Mouse (Mus musculus) G1E (cell line): Measurements from ENCODE around the gene Lama4.

Experiments
- CTCF ChIP-seq: IDR thresholded peaks from 2 replicates; pipeline ENCODE4 v1.5.1; 2012; ENCODE audit warnings: low read depth, low read length, inconsistent platforms, mixed read lengths
- POLR2AphosphoS5 ChIP-seq: IDR thresholded peaks from 2 replicates; pipeline ENCODE4 v1.6.1; 2012; ENCODE audit warnings: low read depth, low read length, inconsistent platforms; ENCODE audit not compliant: insufficient replicate concordance

GRCm38 (mm10) chr10:39002521-39002920 lies 37.2 kb downstream of the Lama4 start:
- TF ChIP-seq CTCF (no peak), POLR2AphosphoS5 (no peak)
